Mouse (Mus musculus) heart, adult 18-20 months (tissue): ENCODE results near the gene Defb7. TPM values are rescaled to one million over a fixed set of nuclear protein-coding genes. Genes with fewer than 3 reads are reported as not detected.

Experiments used
- DNase-seq, 2 experiments: peaks; one replicate each; pipeline ENCODE4 v3.0.0; 2021 to 2022; ENCODE audit warnings: mixed read lengths in 1 of 2
- long read RNA-seq, 2 experiments: library from polyadenylated mRNA; stranded (forward); transcript quantifications; one replicate each; pipeline ENCODE4 v2.0.0; 2021
- microRNA-seq, 2 experiments: library from miRNA; unstranded; fragments of <30 nt; microRNA quantifications; one replicate each; pipeline ENCODE4 v1.2.0; 2022
- total RNA-seq, 2 experiments: library from RNA; stranded (reverse); gene quantifications; 2 replicates each; pipeline ENCODE4 v1.2.3; 2021

The Defb7 gene
- total RNA-seq = not detected
- long read RNA-seq, experiment 1 = 0 reads
- long read RNA-seq, experiment 2 = 0 reads

DNA sequence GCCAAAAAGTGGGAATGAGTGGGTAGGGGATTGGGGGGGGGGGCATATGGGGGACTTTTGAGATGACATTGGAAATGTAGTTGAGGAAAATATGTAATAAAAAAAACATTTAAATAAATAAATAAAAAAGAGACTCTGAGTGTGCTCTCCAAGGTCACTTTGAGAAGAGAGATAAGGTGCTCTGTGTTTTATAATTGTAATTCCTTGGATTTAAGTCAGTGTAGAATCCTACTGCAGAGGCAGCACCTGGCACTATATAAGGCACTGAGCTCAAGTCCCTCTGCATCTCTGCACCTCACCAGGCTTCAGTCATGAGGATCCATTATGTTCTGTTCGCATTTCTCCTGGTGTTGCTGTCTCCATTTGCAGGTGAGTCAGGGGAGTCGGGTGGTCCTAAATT lies at the start of gene Defb7:
Defb7 (plus strand) TSS at position 301 of the 400 bp plus-strand sequence.
- no peak for DNase-seq

GRCm38 (mm10) chr8:19446378-19446777 lies 48.5 kb upstream of the Defb7 start:
- no peak for DNase-seq

DNA sequence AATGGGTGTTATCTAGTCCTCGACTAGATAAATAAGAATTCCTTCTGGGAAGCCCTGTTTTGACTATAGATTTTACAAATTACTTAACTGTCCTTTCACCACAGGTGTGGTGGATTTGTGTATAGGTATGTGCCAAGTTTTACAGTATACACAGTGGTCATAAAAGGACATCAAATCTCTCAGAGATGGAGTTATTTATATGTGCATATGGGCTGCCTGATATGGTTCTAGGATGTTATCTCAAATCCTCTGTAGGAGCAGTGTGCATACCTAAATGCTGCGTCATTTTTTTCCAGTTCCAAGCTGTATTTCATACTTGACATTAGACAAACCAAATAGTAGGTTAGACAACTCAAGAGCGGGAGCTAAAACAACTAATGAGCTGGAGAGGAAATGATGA lies 33.5 kb upstream of the Defb7 start:
- DNase-seq = no peak

- DNase-seq = no peak
These were observed 25.9 kb upstream of the Defb7 start for GRCm38 (mm10) chr8:19469026-19469425.

DNA sequence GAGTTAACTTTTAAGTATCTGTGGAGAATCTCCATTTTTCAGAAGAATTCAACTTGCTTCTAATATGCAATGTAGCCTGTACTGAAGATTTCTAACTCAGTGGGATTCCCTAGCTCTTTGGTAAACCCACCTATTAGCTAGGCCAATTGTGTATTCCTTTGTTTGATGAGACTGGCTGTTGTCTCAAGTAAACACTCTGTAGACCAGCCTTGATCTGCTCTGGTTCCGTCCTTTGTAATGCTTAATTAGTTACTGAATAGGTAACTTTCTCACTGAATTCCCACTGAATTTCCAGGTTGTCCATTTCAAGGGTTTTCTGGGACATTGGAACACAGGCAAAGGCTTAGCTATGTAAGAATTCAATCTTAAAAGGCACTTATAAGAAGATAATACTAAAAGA lies 5.6 kb downstream of the Defb7 start:
- no peak for DNase-seq

DNA sequence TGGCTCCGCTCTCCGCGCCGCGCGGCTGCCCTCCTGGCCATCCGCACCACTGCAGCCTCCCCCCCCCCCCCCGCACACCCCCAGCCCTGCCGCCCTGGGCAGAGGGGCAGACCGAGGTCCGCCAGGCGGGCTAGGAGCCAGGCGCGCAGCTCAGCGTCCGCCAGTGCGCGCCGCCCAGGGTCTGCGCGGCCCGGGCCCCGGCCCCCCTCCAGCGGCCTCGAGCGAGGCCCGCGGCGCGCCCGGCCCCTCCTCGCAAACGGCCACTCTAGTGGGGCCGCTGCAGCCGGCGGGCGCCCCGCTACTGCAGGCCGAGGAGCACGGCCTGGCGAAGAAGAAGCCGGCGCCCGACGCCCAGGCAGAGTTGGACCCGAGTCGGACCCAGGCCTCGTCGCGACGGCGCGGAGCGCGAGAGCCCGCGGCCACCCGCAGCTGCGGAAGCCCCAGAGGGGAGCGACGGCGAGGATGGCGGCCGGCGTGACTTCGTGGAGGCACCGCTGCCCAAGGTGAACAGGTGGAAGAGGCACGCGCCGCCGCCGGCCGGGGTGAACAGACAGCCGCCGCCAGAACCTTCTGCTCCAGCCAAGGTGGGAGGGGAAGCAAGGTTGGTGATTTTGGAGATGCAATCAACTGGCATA lies 40.4 kb downstream of the Defb7 start:
- no peak for DNase-seq

- DNase-seq = no peak
These were observed 45.5 kb downstream of the Defb7 start for GRCm38 (mm10) chr8:19540376-19540775.

Small RNAs within 50 kb of the gene (microRNA-seq; reads per million reads assigned to microRNA genes)
- gene Gm27288 (0 reads per million in 2 experiments), gene Gm27852 (0 reads per million in 2 experiments)

Other genes starting within 250 kb of the Defb7 start
- gene Defb5, start 247.5 kb upstream of the Defb7 start, total RNA-seq = not detected
- not detected for gene Defb3, start 201.7 kb upstream of the Defb7 start, total RNA-seq
- gene Defb8, start 47.5 kb upstream of the Defb7 start, total RNA-seq = not detected
- gene 4930467E23Rik, start 234.5 kb downstream of the Defb7 start, total RNA-seq = under 1 TPM; 0.17 to 0.41 TPM